Mouse (Mus musculus): Measurements from ENCODE around the gene Pbxip1. TPM values are rescaled to one million over a fixed set of nuclear protein-coding genes. Genes with fewer than 3 reads are reported as not detected.

The Pbxip1 gene
- polyA plus RNA-seq, 1 experiment = 47.0 TPM

- WGBS = 3% methylated on average over 67 of the region's 68 CpGs
- Histone ChIP-seq H3K27ac (ENCODE audit: insufficient read depth, low read length) (peak within 1 kb of the TSS; percentile 84), H3K4me3 (ENCODE audit: extremely low read depth, insufficient read depth, insufficient read length) (peak within 1 kb of the TSS; percentile 80), H3K36me3 (ENCODE audit: control insufficient read depth, insufficient read depth, low read length) (peaks cover 21% of the 10 kb centered on the region), H3K4me1 (ENCODE audit: control insufficient read depth, insufficient read depth, insufficient read length) (peaks cover 3% of the 10 kb centered on the region; the same call in 1 of the 2 replicates), H3K27me3 (ENCODE audit: control insufficient read depth, insufficient read depth, low read length) (no peaks in the 10 kb centered on the region)
- DNase-seq (ENCODE audit: low read depth in 1 of 2, low spot score in 2 of 2) = peak; percentile 76 to 91
- TF ChIP-seq POLR2A (IDR thresholded peaks at IDR 0.05; ENCODE audit: low read depth, low read length) = peak; percentile 48
- TF ChIP-seq CTCF (IDR thresholded peaks at IDR 0.05; ENCODE audit: extremely low read depth, insufficient read depth, insufficient read length, insufficient replicate concordance) = no peak
Measured at GRCm38 (mm10) chr3:89430171-89431159, 6.0 kb upstream of the Pbxip1 start, which contains the start of gene Pygo2. Pygo2 (plus strand) TSS chr3:89430214.

DNA sequence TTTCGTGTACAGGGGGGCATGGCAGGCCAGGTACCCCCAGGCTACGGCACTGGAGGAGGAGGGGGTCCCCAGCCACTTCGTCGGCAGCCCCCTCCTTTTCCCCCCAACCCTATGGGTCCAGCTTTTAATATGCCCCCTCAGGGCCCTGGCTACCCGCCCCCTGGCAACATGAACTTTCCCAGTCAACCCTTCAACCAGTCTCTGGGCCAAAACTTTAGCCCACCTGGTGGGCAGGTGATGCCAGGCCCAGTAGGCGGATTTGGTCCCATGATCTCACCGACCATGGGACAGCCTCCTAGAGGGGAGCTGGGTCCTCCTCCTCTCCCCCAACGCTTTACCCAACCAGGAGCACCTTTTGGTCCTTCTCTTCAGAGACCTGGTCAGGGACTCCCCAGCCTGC is 3.9 kb upstream of the Pbxip1 start:
- H3K27me3 ChIP-seq (ENCODE audit: control insufficient read depth, insufficient read depth, low read length) = no peaks in the 10 kb centered on the region
- H3K27ac ChIP-seq (ENCODE audit: insufficient read depth, low read length) = no peak overlapping the region
- 96% methylated on average over 8 of the region's 8 CpGs for WGBS
- peaks cover 5% of the 10 kb centered on the region; the same call in 1 of the 2 replicates for H3K4me1 ChIP-seq (ENCODE audit: control insufficient read depth, insufficient read depth, insufficient read length)
- no peak for DNase-seq (ENCODE audit: low read depth in 1 of 2, low spot score in 2 of 2)
- no peak overlapping the region for H3K4me3 ChIP-seq (ENCODE audit: extremely low read depth, insufficient read depth, insufficient read length)
- H3K36me3 ChIP-seq (ENCODE audit: control insufficient read depth, insufficient read depth, low read length) = peaks cover 12% of the 10 kb centered on the region
- TF ChIP-seq CTCF (IDR thresholded peaks at IDR 0.05; ENCODE audit: extremely low read depth, insufficient read depth, insufficient read length, insufficient replicate concordance) = no peak
- no peak for TF ChIP-seq POLR2A (IDR thresholded peaks at IDR 0.05; ENCODE audit: low read depth, low read length)

DNA sequence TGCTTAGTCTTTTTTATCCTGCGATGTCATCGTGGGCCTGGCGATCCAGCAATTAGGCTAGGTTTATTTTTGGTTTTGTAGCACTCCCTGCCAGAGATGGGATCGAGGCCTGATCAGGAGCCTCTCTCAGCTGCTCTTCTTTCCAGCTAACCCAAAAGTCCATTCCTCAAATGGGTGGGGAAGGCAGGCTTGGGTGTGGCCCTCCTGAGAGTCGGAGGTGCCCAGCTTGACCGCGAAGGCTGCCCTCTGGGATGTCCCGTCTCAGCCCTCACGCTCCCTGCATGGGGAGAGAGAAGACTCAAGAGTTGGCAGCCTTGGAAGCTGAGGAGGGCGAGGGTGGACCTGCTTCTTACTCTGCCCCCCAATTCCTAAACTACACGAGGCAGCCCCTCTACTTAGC is 2.0 kb upstream of the Pbxip1 start:
- DNase-seq (ENCODE audit: low read depth in 1 of 2, low spot score in 2 of 2) = no peak
- peaks cover 10% of the 10 kb centered on the region; the same call in 1 of the 2 replicates for H3K4me1 ChIP-seq (ENCODE audit: control insufficient read depth, insufficient read depth, insufficient read length)
- no peak for TF ChIP-seq CTCF (IDR thresholded peaks at IDR 0.05; ENCODE audit: extremely low read depth, insufficient read depth, insufficient read length, insufficient replicate concordance)
- no peak for TF ChIP-seq POLR2A (IDR thresholded peaks at IDR 0.05; ENCODE audit: low read depth, low read length)
- peaks cover 10% of the 10 kb centered on the region for H3K36me3 ChIP-seq (ENCODE audit: control insufficient read depth, insufficient read depth, low read length)
- H3K27me3 ChIP-seq (ENCODE audit: control insufficient read depth, insufficient read depth, low read length) = no peaks in the 10 kb centered on the region
- no peak overlapping the region for H3K4me3 ChIP-seq (ENCODE audit: extremely low read depth, insufficient read depth, insufficient read length)
- H3K27ac ChIP-seq (ENCODE audit: insufficient read depth, low read length) = no peak overlapping the region
- WGBS = 87% methylated on average over 11 of the region's 11 CpGs

DNA sequence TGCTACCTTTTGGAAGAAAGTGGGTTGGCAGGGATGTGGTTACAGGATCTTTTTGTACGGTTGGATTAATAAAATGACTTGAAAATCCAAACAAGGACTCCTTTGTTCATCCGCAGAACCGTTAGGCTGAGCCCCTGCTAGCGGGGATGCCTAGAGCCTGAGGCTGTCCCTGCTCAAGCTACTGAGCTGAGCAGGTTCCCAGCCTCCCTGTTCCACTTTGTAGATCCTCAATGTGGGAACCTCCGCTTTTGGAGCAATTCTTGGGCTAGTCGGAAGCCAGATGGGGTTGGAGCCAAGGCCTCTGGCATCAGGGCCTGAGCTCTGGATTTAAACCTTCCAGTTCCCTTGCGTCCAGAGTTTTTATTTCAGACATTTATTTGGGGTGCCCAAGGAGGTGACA is 1.5 kb upstream of the Pbxip1 start:
- no peak overlapping the region for H3K27ac ChIP-seq (ENCODE audit: insufficient read depth, low read length)
- WGBS = 95% methylated on average over 7 of the region's 7 CpGs
- no peak for TF ChIP-seq CTCF (IDR thresholded peaks at IDR 0.05; ENCODE audit: extremely low read depth, insufficient read depth, insufficient read length, insufficient replicate concordance)
- no peak for TF ChIP-seq POLR2A (IDR thresholded peaks at IDR 0.05; ENCODE audit: low read depth, low read length)
- H3K4me3 ChIP-seq (ENCODE audit: extremely low read depth, insufficient read depth, insufficient read length) = no peak overlapping the region
- no peaks in the 10 kb centered on the region for H3K27me3 ChIP-seq (ENCODE audit: control insufficient read depth, insufficient read depth, low read length)
- DNase-seq (ENCODE audit: low read depth in 1 of 2, low spot score in 2 of 2) = no peak
- peaks cover 10% of the 10 kb centered on the region; the same call in 1 of the 2 replicates for H3K4me1 ChIP-seq (ENCODE audit: control insufficient read depth, insufficient read depth, insufficient read length)
- peaks cover 13% of the 10 kb centered on the region for H3K36me3 ChIP-seq (ENCODE audit: control insufficient read depth, insufficient read depth, low read length)

- H3K4me3 ChIP-seq (ENCODE audit: extremely low read depth, insufficient read depth, insufficient read length) = peak overlapping the region; percentile 86
- H3K27ac ChIP-seq (ENCODE audit: insufficient read depth, low read length) = peak overlapping the region; percentile 87
- peaks cover 16% of the 10 kb centered on the region for H3K36me3 ChIP-seq (ENCODE audit: control insufficient read depth, insufficient read depth, low read length)
- no peaks in the 10 kb centered on the region for H3K27me3 ChIP-seq (ENCODE audit: control insufficient read depth, insufficient read depth, low read length)
- DNase-seq (ENCODE audit: low read depth in 1 of 2, low spot score in 2 of 2) = peak; percentile 42 to 59
- no peak for TF ChIP-seq POLR2A (IDR thresholded peaks at IDR 0.05; ENCODE audit: low read depth, low read length)
- no peak for TF ChIP-seq CTCF (IDR thresholded peaks at IDR 0.05; ENCODE audit: extremely low read depth, insufficient read depth, insufficient read length, insufficient replicate concordance)
- 6% methylated on average over 5 of the region's 5 CpGs for WGBS
- H3K4me1 ChIP-seq (ENCODE audit: control insufficient read depth, insufficient read depth, insufficient read length) = peaks cover 7% of the 10 kb centered on the region; the same call in 1 of the 2 replicates
Measured at GRCm38 (mm10) chr3:89437269-89437668, 763 bp downstream of the Pbxip1 start.

DNA sequence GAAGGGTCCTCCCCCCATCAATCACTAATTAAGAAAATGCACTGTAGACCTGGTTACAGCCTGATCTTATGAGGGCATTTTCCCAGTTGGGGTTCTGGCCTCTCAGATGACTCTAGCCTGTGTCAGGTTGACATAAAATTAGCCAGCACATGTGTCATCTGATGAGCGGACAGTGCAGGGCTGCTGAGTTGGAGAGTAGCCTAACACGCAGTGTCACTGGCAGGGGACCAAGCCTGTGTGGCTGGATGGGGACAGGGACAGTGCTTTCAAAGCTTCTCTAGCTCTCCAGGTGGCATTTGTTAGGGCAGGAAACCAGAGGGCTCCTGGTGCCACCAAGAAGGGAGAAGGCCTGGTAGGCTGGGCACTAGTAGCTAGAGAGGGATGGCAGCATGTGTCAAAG is 4.2 kb downstream of the Pbxip1 start:
- Histone ChIP-seq H3K36me3 (ENCODE audit: control insufficient read depth, insufficient read depth, low read length) (peaks cover 28% of the 10 kb centered on the region), H3K4me1 (ENCODE audit: control insufficient read depth, insufficient read depth, insufficient read length) (peaks cover 7% of the 10 kb centered on the region; the same call in 1 of the 2 replicates), H3K27ac (ENCODE audit: insufficient read depth, low read length) (no peak overlapping the region), H3K27me3 (ENCODE audit: control insufficient read depth, insufficient read depth, low read length) (no peaks in the 10 kb centered on the region), H3K4me3 (ENCODE audit: extremely low read depth, insufficient read depth, insufficient read length) (no peak overlapping the region)
- DNase-seq (ENCODE audit: low read depth in 1 of 2, low spot score in 2 of 2) = no peak
- TF ChIP-seq CTCF (IDR thresholded peaks at IDR 0.05; ENCODE audit: extremely low read depth, insufficient read depth, insufficient read length, insufficient replicate concordance) = no peak
- WGBS = 99% methylated on average over 2 of the region's 2 CpGs

Measured in spleen, adult 2 months (tissue).